Mouse (Mus musculus): ENCODE data around the gene Pax6. TPM values are rescaled to one million over a fixed set of nuclear protein-coding genes. Genes with fewer than 3 reads are reported as not detected.

The Pax6 gene
- total RNA-seq, 2 experiments from 2014 or later = 10.5 to 13.5 TPM

DNA sequence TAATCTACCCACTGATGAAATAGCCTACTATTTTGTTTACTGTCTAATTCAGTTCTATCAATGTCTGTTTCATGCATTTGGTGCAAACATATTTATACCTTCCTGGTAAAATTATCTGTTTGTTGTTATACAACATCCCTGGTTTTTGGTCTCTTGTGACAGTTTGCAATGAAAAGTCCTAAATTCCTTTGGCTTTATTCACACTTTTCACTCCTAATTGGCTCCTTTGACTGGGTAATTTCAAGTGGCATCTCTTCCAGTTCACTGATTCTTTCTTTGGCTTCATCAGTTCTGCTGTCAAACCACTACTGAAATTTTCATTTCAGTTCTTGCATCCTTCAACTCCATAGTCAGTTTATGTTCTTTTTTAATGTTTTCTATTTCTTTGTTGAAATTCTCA, 67.5 kb downstream of the Pax6 start:
- H3K4me3 ChIP-seq = no peak overlapping the region
- no peak overlapping the region for H3K27ac ChIP-seq
- no peak for TF ChIP-seq CTCF (conservative IDR thresholded peaks at IDR 0.05)
- no peak for DNase-seq (ENCODE audit: low spot score in 2 of 2)

GRCm38 (mm10) chr2:105746896-105747295, 78.2 kb downstream of the Pax6 start:
- DNase-seq (ENCODE audit: low spot score in 2 of 2) = no peak
- no peak overlapping the region for H3K27ac ChIP-seq
- H3K4me3 ChIP-seq = no peak overlapping the region
- TF ChIP-seq CTCF (conservative IDR thresholded peaks at IDR 0.05) = no peak

Other genes starting within 250 kb of the Pax6 start
- gene Elp4, start 235.7 kb downstream of the Pax6 start, total RNA-seq (2021) = 10 to 100 TPM; 16.5 to 18.9 TPM
- 10 to 100 TPM; 26.4 to 28.9 TPM for gene Immp1l, start 235.7 kb downstream of the Pax6 start, total RNA-seq (2021)

Measured in layer of hippocampus, adult 2 months (tissue).